Mouse (Mus musculus) stomach, postnatal 0 days (tissue): ENCODE measurements around the gene Igsf8.

Experiments
- CTCF ChIP-seq: IDR thresholded peaks from 2 replicates; pipeline ENCODE4 v1.5.1; 2016; ENCODE audit warnings: antibody characterized with exemption, low read depth, mild to moderate bottlenecking, moderate library complexity
- EP300 ChIP-seq: optimal IDR thresholded peaks from 2 replicates; pipeline ENCODE3; 2016; ENCODE audit warnings: antibody characterized with exemption

- no peak for TF ChIP-seq EP300
- 0 out of 2 replicates have a peak, but pooled peaks have one; percentile 4 for TF ChIP-seq CTCF
Measured at GRCm38 (mm10) chr1:172300247-172300646, 38.8 kb downstream of the Igsf8 start.
